Comparison of ENCODE assay signal across 7 mouse cellular contexts in the genomic region with DNA sequence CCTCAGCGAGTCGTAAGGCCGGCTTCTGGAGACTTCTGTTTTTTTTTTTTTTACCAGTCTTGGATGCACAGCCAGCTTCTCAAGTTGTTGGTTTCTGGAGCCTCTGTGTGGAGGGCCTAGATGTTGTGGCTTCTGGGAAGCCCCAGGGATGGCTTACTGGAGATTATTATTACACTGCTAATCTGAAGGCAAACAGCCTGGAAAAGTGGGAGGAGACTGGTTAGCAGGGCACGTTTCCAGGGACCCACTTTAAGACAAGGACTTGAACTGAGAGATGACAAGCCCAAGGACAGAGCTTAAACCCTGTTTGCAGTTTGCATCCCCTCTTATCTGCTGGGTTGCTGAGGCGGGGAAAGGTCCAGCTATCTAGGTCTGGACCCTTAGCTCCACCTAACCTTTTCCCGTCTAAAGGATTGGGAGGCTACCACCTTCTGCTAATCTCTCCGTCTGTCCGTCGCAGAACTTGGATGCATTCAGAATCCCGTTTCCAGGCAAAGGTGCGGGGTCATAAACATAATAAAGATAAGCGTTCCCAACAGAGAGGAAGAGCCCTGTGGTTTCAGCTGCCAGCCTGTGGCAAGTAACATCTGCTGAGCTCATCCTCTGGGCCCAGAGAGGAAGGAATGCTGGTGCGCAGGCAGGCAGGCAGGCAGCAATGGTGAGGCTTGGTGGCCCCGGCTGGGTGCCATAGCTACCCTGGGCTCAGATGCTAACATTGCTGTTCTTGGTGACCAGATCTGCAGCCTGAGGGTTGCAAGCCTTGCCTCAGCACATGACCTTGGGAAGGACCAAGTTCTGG. TPM values are rescaled to one million over a fixed set of nuclear protein-coding genes. Genes with fewer than 3 reads are reported as not detected.
A peak's percentile ranks its signal among the peaks of the same experiment; 100 is the strongest.
DNase-seq lines count a peak whose midpoint lies in the region; ATAC-seq and TF ChIP-seq lines count a peak whose summit lies in the region.

No protein-coding gene starts in this region.

- DNase-seq in liver, embryonic 13.5 days, result no peak
- DNase-seq in ZHBTc4 (ENCODE audit: low read depth, low spot score), result peak; percentile 79
- no peak for DNase-seq in midbrain, embryonic 14.5 days
- no peak for DNase-seq in urinary bladder, postnatal 36 days (ENCODE audit: low spot score in 2 of 2)
- no peak for DNase-seq in spleen, postnatal 10 days (ENCODE audit: low spot score in 2 of 2)

- no peaks in the 10 kb centered on the region for H3K36me3 ChIP-seq in liver, embryonic 13.5 days
- no peaks in the 10 kb centered on the region for H3K36me3 ChIP-seq in liver, embryonic 12.5 days
- no peaks in the 10 kb centered on the region for H3K36me3 ChIP-seq in midbrain, embryonic 14.5 days (ENCODE audit: control insufficient read depth, insufficient read depth, low read length)

- peaks cover 53% of the 10 kb centered on the region for H3K4me1 ChIP-seq in liver, embryonic 13.5 days (replicated peaks)
- peaks cover 34% of the 10 kb centered on the region for H3K4me1 ChIP-seq in liver, embryonic 12.5 days
- H3K4me1 ChIP-seq in embryonic fibroblast, embryonic 13.5 days (ENCODE audit: control insufficient read depth, insufficient read depth, low read length), result peaks cover 2% of the 10 kb centered on the region; the same call in 1 of the 2 replicates
- peaks cover 32% of the 10 kb centered on the region for H3K4me1 ChIP-seq in midbrain, embryonic 14.5 days (ENCODE audit: control insufficient read depth, insufficient read depth, low read length)

- WGBS in liver, embryonic 13.5 days (ENCODE audit: insufficient replicate concordance), result 5% methylated on average over 14 of the region's 14 CpGs
- 12% methylated on average over 14 of the region's 14 CpGs for WGBS in liver, embryonic 12.5 days (ENCODE audit: insufficient replicate concordance)
- WGBS in midbrain, embryonic 14.5 days, result 18% methylated on average over 14 of the region's 14 CpGs

- H3K27me3 ChIP-seq in liver, embryonic 13.5 days, result peaks cover 55% of the 10 kb centered on the region
- H3K27me3 ChIP-seq in liver, embryonic 12.5 days (replicated peaks), result peaks cover 68% of the 10 kb centered on the region
- no peaks in the 10 kb centered on the region for H3K27me3 ChIP-seq in midbrain, embryonic 14.5 days (ENCODE audit: control insufficient read depth, insufficient read depth, low read length)

- TF ChIP-seq CTCF in embryonic fibroblast, embryonic 13.5 days (IDR thresholded peaks at IDR 0.05; ENCODE audit: borderline replicate concordance, insufficient read depth, low read length), result no peak

- TF ChIP-seq POLR2A in embryonic fibroblast, embryonic 13.5 days (IDR thresholded peaks at IDR 0.05; ENCODE audit: low read depth, low read length), result no peak

- H3K27ac ChIP-seq in liver, embryonic 13.5 days, result 0 out of 2 replicates have a peak overlapping the region, but pooled peaks have one; percentile 29
- no peak overlapping the region for H3K27ac ChIP-seq in liver, embryonic 12.5 days
- H3K27ac ChIP-seq in embryonic fibroblast, embryonic 13.5 days (ENCODE audit: insufficient read depth, low read length), result peak overlapping the region; percentile 77
- H3K27ac ChIP-seq in midbrain, embryonic 14.5 days (replicated peaks; ENCODE audit: low read depth, low read length), result peak overlapping the region; percentile 80; the same call in 1 of the 2 replicates

- no peak for ATAC-seq in liver, embryonic 13.5 days (ENCODE audit: low read depth)
- ATAC-seq in liver, embryonic 12.5 days, result no peak
- ATAC-seq in midbrain, embryonic 14.5 days (ENCODE audit: low FRiP score, low TSS enrichment), result no peak

- H3K4me3 ChIP-seq in liver, embryonic 13.5 days (replicated peaks), result no peak overlapping the region
- no peak overlapping the region for H3K4me3 ChIP-seq in liver, embryonic 12.5 days
- no peak overlapping the region for H3K4me3 ChIP-seq in embryonic fibroblast, embryonic 13.5 days (ENCODE audit: insufficient read depth, low read length)
- no peak overlapping the region for H3K4me3 ChIP-seq in midbrain, embryonic 14.5 days (replicated peaks; ENCODE audit: low read depth, low read length)

- H3K4me2 ChIP-seq in liver, embryonic 13.5 days, result no peak overlapping the region
- no peak overlapping the region for H3K4me2 ChIP-seq in liver, embryonic 12.5 days
- no peak overlapping the region for H3K4me2 ChIP-seq in midbrain, embryonic 14.5 days (ENCODE audit: low read length)

- no peaks in the 10 kb centered on the region for H3K9me3 ChIP-seq in liver, embryonic 13.5 days (replicated peaks)
- H3K9me3 ChIP-seq in liver, embryonic 12.5 days (replicated peaks), result no peaks in the 10 kb centered on the region
- no peaks in the 10 kb centered on the region for H3K9me3 ChIP-seq in midbrain, embryonic 14.5 days (ENCODE audit: control insufficient read depth, low read length)

- no peak overlapping the region for H3K9ac ChIP-seq in liver, embryonic 13.5 days
- H3K9ac ChIP-seq in liver, embryonic 12.5 days, result no peak overlapping the region
- H3K9ac ChIP-seq in midbrain, embryonic 14.5 days (replicated peaks; ENCODE audit: low read length), result no peak overlapping the region

RNA-seq across cellular contexts. Expression of gene Socs3, which starts 4.7 kb away (rescaled TPM):
- 6.7 and 6.9 TPM in 2 replicates for polyA plus RNA-seq in liver, embryonic 13.5 days (2015; fragmentation: Nextera tagmentation; extraction: Ambion mirVana)
- polyA plus RNA-seq in liver, embryonic 12.5 days (2016; fragmentation: Nextera tagmentation; extraction: Ambion mirVana), result 8.6 and 9.8 TPM in 2 replicates
- polyA plus RNA-seq in embryonic fibroblast, embryonic 13.5 days (2011; ENCODE audit: insufficient read length, low read depth, missing spikeins), result 15.2 and 31.9 TPM in 2 replicates
- polyA plus RNA-seq in midbrain, embryonic 14.5 days (2014; fragmentation: Nextera tagmentation; extraction: Ambion mirVana), result 4.3 and 7.2 TPM in 2 replicates

RNA-seq across cellular contexts. Expression of gene Pgs1, which starts 11.6 kb away (rescaled TPM):
- polyA plus RNA-seq in liver, embryonic 13.5 days (2015; fragmentation: Nextera tagmentation; extraction: Ambion mirVana), result 18.1 and 19.4 TPM in 2 replicates
- polyA plus RNA-seq in liver, embryonic 12.5 days (2016; fragmentation: Nextera tagmentation; extraction: Ambion mirVana), result 26.4 and 29.6 TPM in 2 replicates
- polyA plus RNA-seq in embryonic fibroblast, embryonic 13.5 days (2011; ENCODE audit: insufficient read length, low read depth, missing spikeins), result 29.5 and 33.4 TPM in 2 replicates
- 47.9 and 51.4 TPM in 2 replicates for polyA plus RNA-seq in midbrain, embryonic 14.5 days (2014; fragmentation: Nextera tagmentation; extraction: Ambion mirVana)
